Mouse (Mus musculus): Measurements from ENCODE around the gene Kif3c. TPM values are rescaled to one million over a fixed set of nuclear protein-coding genes. Genes with fewer than 3 reads are reported as not detected.

The Kif3c gene
- total RNA-seq (2017), result 2.7 and 6.4 TPM in 2 replicates

DNA sequence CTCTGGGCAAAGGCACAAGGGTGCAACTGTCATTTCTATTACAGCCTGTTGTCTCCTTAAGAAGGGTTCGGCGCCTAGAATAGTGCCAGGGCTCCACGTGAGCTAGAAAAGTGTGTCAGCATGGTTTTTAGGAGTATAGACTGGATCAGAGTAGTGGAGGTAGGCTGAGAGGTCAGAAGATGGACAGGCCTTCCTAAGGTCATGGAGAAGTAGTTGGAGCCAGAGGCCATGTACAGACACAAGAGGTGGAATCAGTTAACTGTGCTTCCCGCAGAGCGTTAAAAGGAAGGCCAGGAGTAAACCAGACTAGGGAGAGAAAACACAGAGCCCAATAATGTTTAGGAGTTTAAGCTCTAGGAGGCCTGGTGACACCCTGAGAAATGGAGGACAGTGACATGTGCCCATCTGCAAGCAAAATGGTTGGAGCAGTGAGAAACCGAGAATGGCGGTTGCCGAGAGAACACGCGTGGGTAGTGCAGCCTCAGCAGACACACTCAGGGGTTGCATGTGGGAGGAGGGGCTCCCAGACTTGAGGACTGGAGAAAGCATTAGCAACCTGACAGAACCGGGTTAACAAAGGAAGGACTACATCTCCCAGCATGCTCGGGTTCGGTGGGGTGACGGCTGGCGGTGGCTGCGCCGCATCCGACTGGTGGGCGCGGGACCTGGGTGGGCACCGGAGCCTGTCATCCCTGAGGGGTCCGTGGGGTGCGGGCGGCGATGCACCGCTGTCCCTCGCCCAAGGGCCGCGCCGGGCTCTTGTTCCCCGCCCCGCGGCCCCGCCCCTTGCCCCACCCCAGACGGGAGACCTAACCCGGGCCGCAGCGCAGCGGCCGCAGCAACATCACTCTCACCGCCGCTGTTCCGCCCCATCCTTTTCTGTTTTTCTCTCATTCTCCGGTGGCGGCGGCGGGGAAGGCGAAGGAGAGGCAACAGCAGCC is at the start of gene Kif3c:
Gene Kif3c (plus strand): TSS at position 625 of the 941 bp plus-strand sequence.
- ATAC-seq (replicated peaks; ENCODE audit: low read depth, poor library complexity, severe bottlenecking), result peak; percentile 76

DNA sequence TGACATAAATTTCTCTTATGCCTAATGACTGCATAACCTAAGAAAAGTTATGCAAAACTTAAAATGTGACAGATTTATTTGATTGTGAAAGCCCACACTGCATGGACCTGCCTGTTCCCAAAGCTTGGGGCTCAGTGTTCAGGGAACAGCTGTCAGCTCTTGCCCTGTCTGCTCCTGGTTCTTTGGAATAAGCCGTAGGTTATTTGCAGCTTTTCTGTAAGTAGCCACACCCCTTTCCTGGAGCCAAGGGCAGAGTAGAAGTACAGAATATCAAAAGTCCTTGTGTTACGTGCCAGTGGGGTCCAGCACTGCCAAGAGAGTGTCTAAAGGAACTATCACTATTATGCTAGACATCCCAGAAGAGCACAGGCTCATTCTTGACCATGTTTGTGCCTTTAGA is 48.8 kb upstream of the Kif3c start:
- ATAC-seq (replicated peaks; ENCODE audit: low read depth, poor library complexity, severe bottlenecking), result no peak

DNA sequence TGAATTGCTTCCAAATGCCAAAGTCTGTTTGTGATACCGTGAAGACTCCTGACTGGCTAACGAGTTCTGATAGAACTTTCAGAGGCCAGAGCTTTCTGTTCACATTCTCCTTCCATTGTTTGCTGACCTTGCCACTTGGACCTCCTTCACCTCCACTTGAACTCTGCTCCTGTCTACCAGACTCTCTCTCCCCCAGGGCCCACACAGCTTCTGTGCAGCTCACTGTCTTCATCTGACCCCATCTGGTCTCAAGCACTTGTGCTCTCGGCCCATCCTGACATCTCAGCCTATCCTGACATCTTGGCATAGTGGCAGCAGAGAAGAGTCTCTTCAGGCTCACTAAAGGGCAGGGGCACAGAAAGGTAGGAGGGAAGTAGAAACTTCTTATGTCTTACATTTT is 48.0 kb upstream of the Kif3c start:
- ATAC-seq (replicated peaks; ENCODE audit: low read depth, poor library complexity, severe bottlenecking), result no peak

DNA sequence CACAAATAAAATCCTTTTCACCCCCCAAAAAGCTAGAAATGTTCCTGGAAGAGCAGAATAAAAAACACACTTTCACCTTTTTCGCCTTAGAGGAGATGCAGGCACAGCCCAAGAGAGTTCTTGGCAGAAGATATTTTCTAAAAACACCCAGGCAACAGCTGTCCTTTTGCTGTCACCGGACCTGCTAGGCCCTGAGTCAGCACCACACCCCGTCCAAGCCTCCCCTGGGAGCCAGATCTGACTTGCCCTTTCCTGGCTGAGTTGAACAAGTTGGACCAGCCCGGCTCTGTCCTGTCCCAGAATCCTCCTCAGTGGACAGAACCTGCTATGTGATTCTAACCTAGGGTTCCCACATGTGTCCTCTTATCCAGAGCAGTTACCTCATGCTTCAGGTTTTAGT is 45.6 kb upstream of the Kif3c start:
- no peak for ATAC-seq (replicated peaks; ENCODE audit: low read depth, poor library complexity, severe bottlenecking)

DNA sequence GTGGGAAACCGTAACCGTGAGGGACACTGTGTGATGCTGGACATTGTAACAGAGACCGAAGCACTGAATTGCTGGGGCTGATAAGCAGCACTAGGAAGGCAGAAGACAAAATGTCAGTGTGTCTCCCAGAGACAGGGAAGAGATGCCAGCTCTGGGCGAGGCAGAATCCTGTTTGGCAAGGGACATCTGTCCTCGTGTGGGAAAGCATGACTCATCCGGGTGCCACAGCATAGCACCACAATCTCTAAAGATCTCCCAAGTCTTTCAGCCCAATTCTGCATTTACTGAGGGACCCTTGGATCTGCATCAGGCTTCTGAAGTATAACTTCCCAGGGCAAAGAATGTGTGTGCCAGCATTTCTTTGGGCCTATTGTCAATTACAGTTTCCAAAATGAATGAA is 41.7 kb upstream of the Kif3c start:
- no peak for ATAC-seq (replicated peaks; ENCODE audit: low read depth, poor library complexity, severe bottlenecking)

DNA sequence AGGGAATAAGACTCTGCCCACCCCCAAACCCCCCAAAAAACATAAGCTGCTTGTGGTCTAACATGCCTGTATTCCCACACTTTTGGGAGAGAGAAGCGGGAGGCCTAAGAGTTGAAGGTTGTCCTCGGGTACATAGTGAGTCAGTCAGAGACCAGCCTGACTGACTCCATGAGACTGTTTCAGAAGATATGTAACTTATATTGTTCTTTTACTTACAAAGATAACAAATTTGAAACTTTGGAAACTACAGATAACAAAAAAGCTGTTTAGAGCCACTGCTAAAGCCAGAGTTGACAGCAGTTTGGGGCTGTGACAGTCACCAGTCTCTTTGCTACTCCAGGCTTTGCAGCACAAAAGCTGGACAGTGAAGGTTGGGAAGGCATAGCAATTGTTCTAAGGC is 39.7 kb upstream of the Kif3c start:
- ATAC-seq (replicated peaks; ENCODE audit: low read depth, poor library complexity, severe bottlenecking), result no peak

DNA sequence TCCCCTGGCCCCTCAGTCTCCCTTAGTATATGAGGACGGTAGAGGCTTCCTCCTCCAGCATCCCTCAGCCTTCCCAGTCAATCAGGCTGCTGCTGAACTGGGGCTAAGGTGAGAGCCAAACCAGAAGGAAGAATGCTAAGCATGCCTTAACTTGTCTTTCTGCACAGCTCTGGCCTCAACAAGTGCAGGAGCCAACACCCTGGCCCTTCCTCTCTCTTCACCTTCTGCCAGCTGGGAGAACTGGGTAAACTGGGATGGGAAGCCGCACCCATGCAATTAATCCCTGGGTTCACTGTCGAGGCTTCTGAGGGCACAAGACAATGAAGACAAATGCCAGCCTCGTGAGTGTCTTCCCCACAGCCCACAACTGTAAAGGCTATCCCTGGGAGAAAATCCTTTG is 35.3 kb upstream of the Kif3c start:
- ATAC-seq (replicated peaks; ENCODE audit: low read depth, poor library complexity, severe bottlenecking), result no peak

DNA sequence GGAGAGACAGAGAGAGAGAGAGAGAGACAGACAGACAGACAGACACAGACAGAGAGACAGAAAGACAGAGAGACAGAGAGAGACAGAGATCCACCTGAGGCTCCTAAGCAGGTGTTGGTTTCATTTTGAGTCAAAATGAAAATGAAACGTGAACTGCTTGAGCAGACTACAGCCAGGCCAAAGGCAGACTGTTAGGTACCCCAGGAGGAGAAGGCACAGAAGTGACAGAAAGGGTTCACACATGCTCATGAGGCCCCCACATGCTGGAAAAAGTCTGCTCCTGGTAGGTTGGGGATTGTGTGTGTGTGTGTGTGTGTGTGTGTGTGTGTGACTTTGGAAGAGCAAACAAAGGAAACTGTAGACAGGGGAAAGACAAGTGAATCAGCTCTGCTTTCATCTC is 26.0 kb upstream of the Kif3c start:
- no peak for ATAC-seq (replicated peaks; ENCODE audit: low read depth, poor library complexity, severe bottlenecking)

DNA sequence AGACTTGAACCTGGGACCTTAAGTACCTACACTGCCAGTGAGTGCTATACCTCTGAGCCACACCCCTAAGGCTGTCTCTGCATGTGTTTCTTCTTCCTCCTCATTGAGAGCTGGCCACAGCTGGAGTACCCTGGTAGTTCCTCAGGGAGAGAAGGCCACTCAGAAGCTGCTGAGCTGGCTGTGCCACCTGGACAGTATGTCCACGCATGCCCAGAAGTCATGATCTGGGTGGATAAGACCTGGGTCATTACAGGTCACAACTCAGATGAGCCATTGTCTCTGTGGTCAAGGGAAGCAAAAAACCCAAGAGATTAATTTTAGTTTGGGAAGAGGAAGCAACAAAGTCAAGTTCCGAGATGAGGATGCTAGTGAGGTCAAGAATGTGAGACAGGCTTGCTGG is 20.8 kb upstream of the Kif3c start:
- no peak for ATAC-seq (replicated peaks; ENCODE audit: low read depth, poor library complexity, severe bottlenecking)

DNA sequence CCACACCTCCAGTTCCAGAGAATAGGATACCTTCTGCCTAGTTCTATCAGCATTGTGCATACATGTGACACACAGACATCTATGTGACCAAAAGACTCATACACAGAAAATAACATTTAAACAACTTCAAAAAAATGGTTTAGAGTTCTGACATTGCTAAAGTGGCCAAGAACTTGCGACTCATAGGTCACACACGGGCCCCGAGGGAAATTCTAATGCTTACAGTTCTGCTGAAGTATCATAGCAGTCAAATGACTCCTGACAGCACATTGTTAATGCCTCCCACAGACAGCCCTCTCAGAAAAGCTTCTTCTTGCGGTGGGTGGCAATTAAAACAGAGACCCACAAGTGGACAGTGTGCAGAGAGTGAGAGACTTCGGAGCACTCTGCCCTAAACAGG is 19.9 kb upstream of the Kif3c start:
- ATAC-seq (replicated peaks; ENCODE audit: low read depth, poor library complexity, severe bottlenecking), result no peak

DNA sequence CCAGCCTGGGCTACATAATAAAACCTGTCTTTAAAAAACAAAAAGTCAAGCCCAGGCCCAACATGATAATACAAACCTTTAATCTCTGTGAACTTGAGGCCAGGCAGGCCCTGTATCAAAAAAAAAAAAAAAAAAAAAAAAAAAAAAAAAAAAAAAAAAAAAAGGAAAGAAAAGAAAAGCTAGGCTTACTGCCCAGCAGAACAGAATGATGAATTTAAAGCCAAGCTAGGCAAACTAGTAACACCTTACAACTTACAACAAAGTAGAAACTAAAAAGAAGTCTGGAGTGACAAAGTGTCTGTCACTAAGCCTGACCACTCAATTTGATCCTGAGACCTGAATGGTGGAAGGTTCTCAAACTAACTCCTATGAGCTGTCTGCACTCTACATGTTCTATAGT is 17.2 kb upstream of the Kif3c start:
- ATAC-seq (replicated peaks; ENCODE audit: low read depth, poor library complexity, severe bottlenecking), result no peak

DNA sequence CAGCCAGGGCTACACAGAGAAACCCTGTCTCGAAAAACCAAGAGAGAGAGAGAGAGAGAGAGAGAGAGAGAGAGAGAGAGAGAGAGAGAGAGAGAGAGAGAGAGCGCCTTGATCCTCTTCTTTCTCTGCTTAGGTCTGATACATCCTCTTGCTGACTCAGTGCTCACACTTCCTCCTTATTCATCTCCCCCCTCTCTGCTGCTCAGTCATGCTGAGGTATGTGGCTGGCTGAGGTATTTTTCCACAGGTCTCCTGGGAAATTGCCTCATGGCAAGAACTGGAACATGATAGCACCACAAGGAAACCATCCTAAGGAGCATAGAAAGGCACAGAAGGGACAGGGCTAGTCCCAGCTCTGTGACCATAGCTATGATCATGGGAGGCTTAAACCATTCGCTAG is 15.5 kb upstream of the Kif3c start:
- ATAC-seq (replicated peaks; ENCODE audit: low read depth, poor library complexity, severe bottlenecking), result peak; percentile 92

DNA sequence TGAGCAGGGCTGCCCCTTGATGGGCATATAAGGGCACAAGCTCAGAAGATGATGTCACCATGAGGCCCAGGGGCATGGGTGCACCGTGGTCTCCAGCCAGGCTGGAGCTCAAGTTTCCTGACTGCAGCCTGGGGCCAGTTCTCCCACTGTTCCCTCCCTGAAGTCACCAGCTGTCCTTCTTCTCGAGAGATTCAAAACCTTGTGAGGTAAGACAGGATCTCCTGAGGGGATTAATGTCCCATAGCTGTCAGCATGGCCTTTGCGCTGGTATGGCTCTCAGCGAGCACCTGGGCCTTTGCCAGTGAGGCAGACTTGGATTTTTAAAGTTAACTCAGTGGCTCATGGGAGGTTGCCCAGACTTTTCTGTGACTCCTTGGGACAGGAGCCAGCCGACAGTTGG is 14.8 kb upstream of the Kif3c start:
- no peak for ATAC-seq (replicated peaks; ENCODE audit: low read depth, poor library complexity, severe bottlenecking)

DNA sequence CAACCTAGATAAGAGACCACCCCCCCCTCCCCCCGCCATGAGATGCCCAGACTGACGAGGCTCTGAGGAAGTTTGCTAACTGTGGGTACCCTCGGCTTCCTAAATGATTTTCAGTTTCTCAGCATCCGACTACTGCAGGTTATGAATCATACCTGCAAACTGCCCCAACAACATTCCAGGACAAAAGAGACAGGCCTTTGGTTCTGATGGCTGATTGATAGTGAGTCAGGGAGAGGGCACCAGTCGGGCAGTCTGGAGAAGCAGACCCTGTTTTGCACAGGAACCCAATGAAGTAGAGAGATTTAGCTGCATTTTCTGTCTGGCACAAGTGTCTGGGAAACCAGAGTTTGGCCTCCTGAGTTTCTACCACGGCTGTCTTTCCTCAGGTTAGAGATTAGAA is 12.7 kb upstream of the Kif3c start:
- no peak for ATAC-seq (replicated peaks; ENCODE audit: low read depth, poor library complexity, severe bottlenecking)

DNA sequence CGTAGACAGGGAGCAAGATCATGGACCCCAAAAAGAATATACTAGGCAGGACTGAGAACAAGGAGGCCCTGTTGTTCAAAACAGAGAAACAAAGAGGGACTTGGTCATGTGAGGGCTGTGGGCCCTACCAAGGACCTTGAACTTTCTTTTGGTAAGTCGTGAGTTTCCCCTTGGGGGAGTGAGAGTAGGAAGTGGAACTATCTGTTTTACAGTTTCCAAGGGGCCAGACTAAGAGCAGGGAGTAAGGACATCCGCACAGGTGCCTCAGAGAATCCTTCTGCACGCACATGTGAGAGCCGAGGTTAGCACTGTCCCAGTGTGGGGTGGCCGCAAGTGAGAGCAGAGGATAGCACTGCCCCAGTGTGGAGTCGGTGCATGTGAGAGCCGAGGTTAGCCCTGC is 9.9 kb upstream of the Kif3c start:
- ATAC-seq (replicated peaks; ENCODE audit: low read depth, poor library complexity, severe bottlenecking), result no peak

DNA sequence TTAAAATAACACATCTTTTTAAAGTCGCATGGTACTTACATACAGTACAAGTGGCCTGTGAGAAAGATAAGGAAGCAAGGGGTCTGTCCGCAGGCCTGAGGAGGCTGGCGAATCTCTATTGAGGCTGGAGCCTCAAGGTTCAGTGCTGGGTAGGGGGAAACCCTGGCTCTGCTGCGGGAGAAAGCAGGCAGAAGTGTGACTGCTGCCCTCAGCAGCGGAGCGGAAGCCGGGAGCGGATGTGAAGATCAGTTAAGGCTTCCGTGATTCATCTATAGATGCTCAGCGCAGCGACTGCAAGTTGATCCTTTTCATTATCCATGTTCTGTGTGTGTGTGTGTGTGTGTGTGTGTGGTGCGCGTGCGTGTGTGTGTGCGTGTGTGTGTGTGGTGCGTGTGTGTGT is 8.1 kb upstream of the Kif3c start:
- peak; percentile 70 for ATAC-seq (replicated peaks; ENCODE audit: low read depth, poor library complexity, severe bottlenecking)

DNA sequence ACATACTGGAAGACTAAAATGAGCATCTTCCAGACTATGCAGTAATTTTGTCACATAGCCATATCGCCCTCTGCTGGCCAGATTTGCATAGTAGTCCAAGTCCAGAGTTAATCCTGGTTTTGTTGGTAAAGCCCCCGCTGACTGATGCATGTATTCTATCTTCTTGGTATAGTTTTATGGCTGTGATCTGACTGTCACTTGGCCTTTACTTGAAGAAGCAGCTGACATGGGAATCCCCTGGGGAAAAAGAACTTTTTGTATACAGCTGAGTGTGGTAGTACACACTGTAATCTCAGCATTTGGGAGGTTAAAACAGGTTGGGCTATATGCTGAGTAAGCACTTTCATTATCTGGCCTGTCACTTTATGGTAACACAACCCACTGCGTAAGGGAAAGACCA is 5.6 kb upstream of the Kif3c start:
- peak; percentile 75 for ATAC-seq (replicated peaks; ENCODE audit: low read depth, poor library complexity, severe bottlenecking)

DNA sequence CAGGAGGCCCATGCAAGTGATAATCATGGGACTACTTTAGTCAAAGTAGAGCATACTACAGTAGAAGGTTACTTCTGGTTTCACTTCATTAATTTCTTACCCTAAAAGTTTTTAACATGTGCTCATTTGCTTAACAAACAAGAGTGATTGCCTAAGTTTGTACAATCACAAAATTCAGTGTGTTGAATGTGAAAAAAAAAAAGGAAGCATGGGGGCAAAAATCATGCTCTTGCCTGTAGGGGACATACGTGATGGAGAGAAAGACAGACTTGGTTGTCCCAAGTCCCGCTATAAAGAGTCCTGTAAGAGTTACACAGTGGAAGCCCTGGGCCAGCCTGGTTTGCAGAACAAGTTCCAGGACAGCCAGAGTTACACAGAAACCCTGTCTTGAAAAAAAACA is 4.9 kb upstream of the Kif3c start:
- ATAC-seq (replicated peaks; ENCODE audit: low read depth, poor library complexity, severe bottlenecking), result peak; percentile 33

DNA sequence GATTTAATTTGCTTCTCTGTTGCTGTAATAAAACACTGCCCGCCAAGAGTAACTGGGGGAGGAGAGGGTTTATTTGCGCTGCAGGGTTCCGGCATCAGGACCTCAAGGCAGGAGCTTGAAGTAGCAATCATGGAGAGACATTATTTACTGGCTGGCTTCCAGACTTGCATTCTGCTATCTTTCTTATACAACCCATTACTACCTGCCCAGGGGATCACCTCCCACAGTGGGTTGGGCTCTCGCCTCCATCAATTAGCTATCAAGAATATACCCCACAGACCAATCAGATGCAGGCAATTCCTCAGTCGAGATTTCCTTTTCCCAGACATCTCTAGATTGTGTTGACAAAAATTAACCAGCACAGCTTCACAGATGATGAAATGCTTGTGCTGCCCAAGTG is 856 bp upstream of the Kif3c start:
- no peak for ATAC-seq (replicated peaks; ENCODE audit: low read depth, poor library complexity, severe bottlenecking)

DNA sequence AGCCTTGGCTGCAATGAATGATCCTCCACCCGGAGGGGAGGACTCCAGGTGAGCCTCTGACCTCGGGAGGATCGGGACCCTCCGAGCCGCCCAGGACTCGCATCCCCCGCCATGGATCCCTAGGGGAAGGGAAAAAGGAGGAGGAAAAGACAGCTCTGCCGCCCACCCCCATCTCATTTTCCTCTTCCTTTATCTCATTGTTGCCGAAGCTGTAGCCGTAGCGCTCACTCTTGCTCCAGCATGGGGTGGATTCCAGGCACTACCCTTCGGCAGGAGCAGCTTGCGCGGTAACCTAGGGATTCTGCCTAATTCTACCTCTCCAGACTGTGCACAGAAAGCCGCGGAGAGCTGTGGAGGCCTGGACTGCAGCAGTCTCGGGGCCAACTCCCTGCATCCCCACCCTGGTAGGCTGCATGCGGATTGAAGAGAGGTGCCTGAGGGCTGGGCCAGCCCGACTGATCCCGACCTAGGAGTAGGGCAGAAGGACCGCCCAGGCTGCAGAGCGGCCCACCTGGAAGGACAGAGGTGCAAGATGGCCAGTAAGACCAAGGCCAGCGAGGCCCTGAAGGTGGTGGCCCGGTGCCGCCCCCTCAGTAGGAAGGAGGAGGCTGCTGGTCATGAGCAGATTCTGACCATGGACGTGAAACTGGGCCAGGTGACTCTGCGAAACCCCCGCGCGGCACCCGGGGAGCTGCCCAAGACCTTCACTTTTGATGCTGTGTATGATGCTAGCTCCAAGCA is 687 bp downstream of the Kif3c start:
- ATAC-seq (replicated peaks; ENCODE audit: low read depth, poor library complexity, severe bottlenecking), result peak; percentile 33

DNA sequence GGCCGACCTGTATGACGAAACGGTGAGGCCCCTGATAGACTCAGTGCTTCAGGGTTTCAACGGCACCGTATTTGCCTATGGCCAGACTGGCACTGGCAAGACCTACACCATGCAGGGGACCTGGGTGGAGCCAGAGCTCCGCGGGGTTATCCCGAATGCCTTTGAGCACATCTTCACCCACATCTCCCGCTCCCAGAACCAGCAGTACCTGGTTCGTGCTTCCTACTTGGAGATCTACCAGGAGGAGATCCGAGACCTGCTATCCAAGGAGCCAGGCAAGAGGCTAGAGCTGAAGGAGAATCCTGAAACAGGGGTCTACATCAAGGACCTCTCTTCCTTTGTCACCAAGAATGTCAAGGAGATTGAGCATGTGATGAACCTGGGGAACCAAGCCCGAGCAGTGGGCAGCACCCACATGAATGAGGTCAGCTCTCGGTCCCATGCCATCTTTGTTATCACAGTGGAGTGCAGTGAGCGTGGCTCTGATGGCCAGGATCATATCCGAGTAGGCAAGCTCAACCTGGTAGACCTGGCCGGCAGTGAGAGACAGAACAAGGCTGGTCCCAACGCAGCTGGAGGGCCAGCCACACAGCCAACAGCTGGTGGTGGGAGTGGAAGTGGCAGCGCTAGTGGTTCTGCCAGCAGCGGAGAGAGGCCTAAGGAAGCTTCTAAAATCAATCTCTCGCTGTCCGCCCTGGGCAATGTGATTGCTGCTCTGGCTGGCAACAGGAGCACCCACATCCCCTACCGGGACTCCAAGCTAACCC is 1.4 kb downstream of the Kif3c start:
- ATAC-seq (replicated peaks; ENCODE audit: low read depth, poor library complexity, severe bottlenecking), result no peak
